Mouse (Mus musculus): ENCODE data around the gene Nemp1.

DNA sequence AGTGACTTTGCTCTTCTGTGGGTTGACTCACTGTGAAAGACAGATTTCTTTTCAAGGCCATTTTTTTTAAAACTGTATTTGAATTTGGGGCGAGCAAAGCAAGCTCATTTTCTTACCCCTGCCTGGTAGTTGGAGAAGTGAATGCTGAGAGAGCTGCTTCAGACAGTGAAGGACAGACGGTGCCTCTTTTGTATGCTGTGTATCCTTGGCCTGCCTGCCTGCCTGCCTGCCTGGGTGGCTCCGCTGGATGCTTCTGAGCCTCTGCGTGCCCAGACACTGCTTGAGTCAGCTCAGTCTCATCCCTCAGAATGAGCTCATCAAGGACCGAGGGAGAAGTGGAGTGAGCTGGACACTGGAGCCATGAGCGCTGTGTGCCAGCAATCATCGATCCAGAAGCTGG lies 32.3 kb downstream of the Nemp1 start:
- TF ChIP-seq CTCF (IDR thresholded peaks at IDR 0.05; ENCODE audit: low read depth) (no peak), EP300 (IDR thresholded peaks at IDR 0.05; ENCODE audit: low read depth) (no peak)
